Mouse (Mus musculus): ENCODE measurements around the gene Ikbip. TPM values are rescaled to one million over a fixed set of nuclear protein-coding genes. Genes with fewer than 3 reads are reported as not detected.

The Ikbip gene
- polyA plus RNA-seq, 1 experiment from 2014 or later, result 25.7 TPM

GRCm38 (mm10) chr10:91076667-91077066 lies 6.1 kb upstream of the Ikbip start:
- Histone ChIP-seq H3K36me3 (ENCODE audit: control insufficient read depth, insufficient read depth, low read length) (no peaks in the 10 kb centered on the region), H3K4me1 (replicated peaks; ENCODE audit: control insufficient read depth, insufficient read depth, low read length) (no peaks in the 10 kb centered on the region; the same call in 1 of the 2 replicates), H3K9me3 (ENCODE audit: control insufficient read depth, low read length) (no peaks in the 10 kb centered on the region), H3K27me3 (ENCODE audit: control insufficient read depth, insufficient read depth, low read length) (no peaks in the 10 kb centered on the region), H3K4me3 (ENCODE audit: low read depth, low read length) (no peak overlapping the region), H3K4me2 (replicated peaks; ENCODE audit: low read depth, low read length) (no peak overlapping the region), H3K9ac (ENCODE audit: low read depth, low read length) (no peak overlapping the region), H3K27ac (ENCODE audit: low read depth, low read length) (no peak overlapping the region)
- DNase-seq (ENCODE audit: low spot score) (no peak), ATAC-seq (ENCODE audit: low FRiP score) (no peak)
- 90% methylated on average over 2 of the region's 2 CpGs for WGBS

GRCm38 (mm10) chr10:91080540-91080939 lies 2.2 kb upstream of the Ikbip start:
- no peak overlapping the region for H3K27ac ChIP-seq (ENCODE audit: low read depth, low read length)
- H3K4me1 ChIP-seq (replicated peaks; ENCODE audit: control insufficient read depth, insufficient read depth, low read length), result no peaks in the 10 kb centered on the region; the same call in 1 of the 2 replicates
- H3K9ac ChIP-seq (ENCODE audit: low read depth, low read length), result no peak overlapping the region
- no peaks in the 10 kb centered on the region for H3K27me3 ChIP-seq (ENCODE audit: control insufficient read depth, insufficient read depth, low read length)
- no peaks in the 10 kb centered on the region for H3K36me3 ChIP-seq (ENCODE audit: control insufficient read depth, insufficient read depth, low read length)
- DNase-seq (ENCODE audit: low spot score), result no peak
- no peak for ATAC-seq (ENCODE audit: low FRiP score)
- WGBS, result 90% methylated on average over 5 of the region's 5 CpGs
- no peak overlapping the region for H3K4me3 ChIP-seq (ENCODE audit: low read depth, low read length)
- H3K9me3 ChIP-seq (ENCODE audit: control insufficient read depth, low read length), result no peaks in the 10 kb centered on the region
- no peak overlapping the region for H3K4me2 ChIP-seq (replicated peaks; ENCODE audit: low read depth, low read length)

GRCm38 (mm10) chr10:91081959-91082507 lies 707 bp upstream of the Ikbip start:
- H3K9me3 ChIP-seq (ENCODE audit: control insufficient read depth, low read length), result no peaks in the 10 kb centered on the region
- no peaks in the 10 kb centered on the region; the same call in 1 of the 2 replicates for H3K4me1 ChIP-seq (replicated peaks; ENCODE audit: control insufficient read depth, insufficient read depth, low read length)
- H3K27me3 ChIP-seq (ENCODE audit: control insufficient read depth, insufficient read depth, low read length), result no peaks in the 10 kb centered on the region
- peak overlapping the region; percentile 87 for H3K4me3 ChIP-seq (ENCODE audit: low read depth, low read length)
- no peaks in the 10 kb centered on the region for H3K36me3 ChIP-seq (ENCODE audit: control insufficient read depth, insufficient read depth, low read length)
- ATAC-seq (ENCODE audit: low FRiP score) (peak; percentile 67), DNase-seq (ENCODE audit: low spot score) (peak; percentile 70)
- WGBS, result under 1% methylated on average over 25 of the region's 27 CpGs
- H3K27ac ChIP-seq (ENCODE audit: low read depth, low read length), result peak overlapping the region; percentile 83
- peak overlapping the region; percentile 62 for H3K4me2 ChIP-seq (replicated peaks; ENCODE audit: low read depth, low read length)
- peak overlapping the region; percentile 87 for H3K9ac ChIP-seq (ENCODE audit: low read depth, low read length)

GRCm38 (mm10) chr10:91083393-91083927 lies 720 bp downstream of the Ikbip start:
- Histone ChIP-seq H3K4me1 (replicated peaks; ENCODE audit: control insufficient read depth, insufficient read depth, low read length) (no peaks in the 10 kb centered on the region; the same call in 1 of the 2 replicates), H3K27me3 (ENCODE audit: control insufficient read depth, insufficient read depth, low read length) (no peaks in the 10 kb centered on the region), H3K4me2 (replicated peaks; ENCODE audit: low read depth, low read length) (peak overlapping the region; percentile 52), H3K4me3 (ENCODE audit: low read depth, low read length) (peak overlapping the region; percentile 87), H3K27ac (ENCODE audit: low read depth, low read length) (no peak overlapping the region), H3K9ac (ENCODE audit: low read depth, low read length) (peak overlapping the region; percentile 61), H3K36me3 (ENCODE audit: control insufficient read depth, insufficient read depth, low read length) (no peaks in the 10 kb centered on the region), H3K9me3 (ENCODE audit: control insufficient read depth, low read length) (no peaks in the 10 kb centered on the region)
- 58% methylated on average over 12 of the region's 12 CpGs for WGBS
- no peak; the same call in none of the 2 replicates for ATAC-seq (ENCODE audit: low FRiP score)
- no peak for DNase-seq (ENCODE audit: low spot score)

- Histone ChIP-seq H3K36me3 (ENCODE audit: control insufficient read depth, insufficient read depth, low read length) (no peaks in the 10 kb centered on the region), H3K4me3 (ENCODE audit: low read depth, low read length) (no peak overlapping the region), H3K9ac (ENCODE audit: low read depth, low read length) (no peak overlapping the region), H3K27me3 (ENCODE audit: control insufficient read depth, insufficient read depth, low read length) (no peaks in the 10 kb centered on the region), H3K27ac (ENCODE audit: low read depth, low read length) (no peak overlapping the region), H3K4me2 (replicated peaks; ENCODE audit: low read depth, low read length) (no peak overlapping the region), H3K9me3 (ENCODE audit: control insufficient read depth, low read length) (no peaks in the 10 kb centered on the region), H3K4me1 (replicated peaks; ENCODE audit: control insufficient read depth, insufficient read depth, low read length) (no peaks in the 10 kb centered on the region)
- ATAC-seq (ENCODE audit: low FRiP score), result no peak
- no peak for DNase-seq (ENCODE audit: low spot score)
- 83% methylated on average over 4 of the region's 4 CpGs for WGBS
These were observed 10.1 kb downstream of the Ikbip start for GRCm38 (mm10) chr10:91092812-91093211.

- WGBS, result 89% methylated on average over 15 of the region's 15 CpGs
- DNase-seq (ENCODE audit: low spot score), result no peak
These were observed 11.7 kb downstream of the Ikbip start for GRCm38 (mm10) chr10:91094251-91095104.

GRCm38 (mm10) chr10:91098056-91098455 lies 15.3 kb downstream of the Ikbip start:
- H3K27ac ChIP-seq (ENCODE audit: low read depth, low read length), result no peak overlapping the region
- H3K9ac ChIP-seq (ENCODE audit: low read depth, low read length), result no peak overlapping the region
- no peak overlapping the region for H3K4me2 ChIP-seq (replicated peaks; ENCODE audit: low read depth, low read length)
- H3K4me3 ChIP-seq (ENCODE audit: low read depth, low read length), result no peak overlapping the region
- no peaks in the 10 kb centered on the region for H3K9me3 ChIP-seq (ENCODE audit: control insufficient read depth, low read length)
- 91% methylated on average over 8 of the region's 8 CpGs for WGBS
- no peaks in the 10 kb centered on the region for H3K36me3 ChIP-seq (ENCODE audit: control insufficient read depth, insufficient read depth, low read length)
- ATAC-seq (ENCODE audit: low FRiP score), result no peak
- DNase-seq (ENCODE audit: low spot score), result no peak
- no peaks in the 10 kb centered on the region for H3K27me3 ChIP-seq (ENCODE audit: control insufficient read depth, insufficient read depth, low read length)
- H3K4me1 ChIP-seq (replicated peaks; ENCODE audit: control insufficient read depth, insufficient read depth, low read length), result no peaks in the 10 kb centered on the region

More at GRCm38 (mm10) chr10:91094251-91095104, 11.7 kb downstream of the Ikbip start:
- Histone ChIP-seq H3K4me1 (replicated peaks; ENCODE audit: control insufficient read depth, insufficient read depth, low read length) (no peaks in the 10 kb centered on the region), H3K9me3 (ENCODE audit: control insufficient read depth, low read length) (no peaks in the 10 kb centered on the region), H3K4me2 (replicated peaks; ENCODE audit: low read depth, low read length) (no peak overlapping the region), H3K36me3 (ENCODE audit: control insufficient read depth, insufficient read depth, low read length) (no peaks in the 10 kb centered on the region), H3K9ac (ENCODE audit: low read depth, low read length) (no peak overlapping the region), H3K27ac (ENCODE audit: low read depth, low read length) (no peak overlapping the region), H3K27me3 (ENCODE audit: control insufficient read depth, insufficient read depth, low read length) (no peaks in the 10 kb centered on the region), H3K4me3 (ENCODE audit: low read depth, low read length) (no peak overlapping the region)
- no peak for ATAC-seq (ENCODE audit: low FRiP score)

- WGBS, result 80% methylated on average over 1 of the region's 1 CpGs
- Histone ChIP-seq H3K27me3 (ENCODE audit: control insufficient read depth, insufficient read depth, low read length) (no peaks in the 10 kb centered on the region), H3K4me3 (ENCODE audit: low read depth, low read length) (no peak overlapping the region), H3K9ac (ENCODE audit: low read depth, low read length) (no peak overlapping the region), H3K9me3 (ENCODE audit: control insufficient read depth, low read length) (no peaks in the 10 kb centered on the region), H3K4me1 (replicated peaks; ENCODE audit: control insufficient read depth, insufficient read depth, low read length) (no peaks in the 10 kb centered on the region), H3K4me2 (replicated peaks; ENCODE audit: low read depth, low read length) (no peak overlapping the region), H3K27ac (ENCODE audit: low read depth, low read length) (no peak overlapping the region), H3K36me3 (ENCODE audit: control insufficient read depth, insufficient read depth, low read length) (no peaks in the 10 kb centered on the region)
- no peak for ATAC-seq (ENCODE audit: low FRiP score)
- DNase-seq (ENCODE audit: low spot score), result no peak
These were observed 17.4 kb downstream of the Ikbip start for GRCm38 (mm10) chr10:91100101-91100500.

Measured in hindbrain, embryonic 11.5 days (tissue).